Mouse (Mus musculus): Measurements from ENCODE around the gene Aqp5.

Gene Aqp5

DNA sequence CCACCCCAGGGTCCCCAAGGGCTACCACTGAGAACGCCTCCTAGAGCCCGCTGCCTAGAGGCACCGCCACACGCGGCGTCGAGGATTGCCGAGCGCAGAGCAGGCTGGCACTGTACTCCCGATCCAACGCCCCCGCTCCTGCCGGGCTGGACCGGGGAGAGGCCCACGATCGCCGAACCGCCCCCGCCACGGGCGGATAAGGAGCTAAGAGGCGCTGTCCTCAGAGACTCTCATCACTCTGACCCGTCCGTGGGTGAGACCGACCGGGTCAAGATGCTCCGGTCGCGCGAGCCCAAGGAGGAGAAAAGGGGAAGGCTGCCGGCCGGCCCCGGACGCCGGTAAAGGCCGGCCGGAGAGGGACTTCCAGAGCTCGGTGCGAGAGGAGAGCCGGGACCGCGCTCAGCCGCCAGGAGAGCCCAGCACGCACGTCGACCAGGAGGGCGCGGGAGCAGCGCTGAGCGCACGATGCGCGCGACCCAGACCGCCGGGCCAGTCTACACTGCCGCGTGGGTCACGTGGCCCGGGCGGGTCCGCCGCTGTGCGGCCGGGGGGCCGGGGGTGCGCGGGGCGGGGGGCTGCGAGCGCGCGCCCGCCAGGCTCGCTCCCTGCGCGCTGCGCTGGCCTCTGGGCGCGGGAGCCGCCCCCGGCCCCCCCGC lies at the start of gene Aqp5:
Gene Aqp5 (plus strand): TSS at position 354 of the 656 bp plus-strand sequence.
- DNase-seq, result no peak

DNA sequence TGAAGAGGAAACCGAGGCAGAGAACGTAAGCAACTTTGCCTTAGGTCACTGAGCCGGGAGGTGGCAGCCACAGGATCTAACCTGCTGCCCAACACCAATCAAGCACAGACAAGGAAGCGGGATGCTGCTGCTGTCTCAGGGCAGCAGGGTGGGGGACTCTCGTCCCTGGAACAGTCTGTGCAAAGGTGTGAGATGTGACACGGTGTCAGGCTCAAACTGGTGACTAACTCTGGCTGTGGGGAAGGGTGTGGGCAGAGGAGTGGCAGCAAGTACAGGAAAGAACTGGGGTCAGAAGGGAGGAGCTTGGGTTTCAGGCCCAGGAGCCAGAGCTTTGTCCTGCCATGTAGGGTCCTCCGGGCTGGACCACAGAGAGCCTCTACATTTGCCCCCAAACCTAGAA lies 46.5 kb upstream of the Aqp5 start:
- DNase-seq, result no peak

DNA sequence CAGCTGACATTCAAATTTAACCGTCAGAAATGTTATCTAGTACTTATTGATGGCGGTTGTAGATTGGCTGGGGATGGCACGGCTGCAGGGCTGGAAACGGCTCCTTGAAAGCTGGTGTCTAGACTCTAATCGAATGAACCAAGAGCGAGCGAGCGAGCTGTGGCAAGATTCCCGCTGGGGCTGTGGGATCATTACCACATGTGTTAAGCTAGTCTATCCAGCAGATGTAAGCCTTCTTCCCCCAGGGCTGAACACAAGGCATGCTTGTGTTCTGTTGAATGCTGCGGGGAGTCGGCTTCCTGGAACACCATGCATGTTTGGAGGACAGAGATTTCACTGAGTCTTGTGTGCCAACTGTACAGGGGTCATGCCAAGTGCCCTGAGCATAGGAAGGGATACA lies 44.0 kb upstream of the Aqp5 start:
- DNase-seq, result no peak

DNA sequence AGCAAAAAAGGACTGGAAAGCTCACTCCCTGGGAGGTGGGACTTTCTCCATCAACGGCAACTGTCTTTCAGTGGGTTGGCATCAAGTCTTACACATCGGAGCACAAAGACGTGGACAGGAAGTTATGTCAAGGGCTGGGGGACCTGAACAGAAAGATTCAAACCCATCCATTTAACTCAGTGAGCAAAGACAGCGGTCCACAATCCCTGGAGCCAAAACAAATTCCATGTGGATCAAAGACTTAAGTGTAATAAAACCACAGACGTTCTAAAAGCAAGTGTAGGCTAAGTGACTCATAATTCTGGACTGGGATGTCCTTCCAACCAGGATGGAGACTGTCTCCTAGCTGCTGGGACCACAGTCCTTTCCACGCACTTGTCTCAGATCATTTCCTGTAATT lies 42.9 kb upstream of the Aqp5 start:
- no peak for DNase-seq

DNA sequence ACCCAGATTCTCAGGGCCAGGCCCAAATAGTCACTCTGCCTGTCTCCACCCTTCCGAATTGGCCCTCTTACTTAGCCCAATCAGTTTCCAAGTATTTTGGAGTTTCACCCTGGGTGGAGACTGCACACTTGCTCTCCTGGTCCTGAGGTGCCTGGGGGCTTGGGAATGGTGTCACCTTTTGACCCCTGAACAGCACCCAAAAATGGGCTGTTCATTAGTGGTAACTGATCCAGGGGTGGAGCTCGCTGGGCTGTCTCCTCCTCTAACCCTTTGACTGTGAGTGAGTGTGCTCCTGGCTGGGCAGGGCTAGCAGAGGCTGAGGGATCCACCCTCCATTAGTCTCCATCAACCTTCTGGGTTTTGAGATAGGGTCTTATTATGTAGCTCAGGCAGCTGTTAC lies 40.7 kb upstream of the Aqp5 start:
- no peak for DNase-seq

DNA sequence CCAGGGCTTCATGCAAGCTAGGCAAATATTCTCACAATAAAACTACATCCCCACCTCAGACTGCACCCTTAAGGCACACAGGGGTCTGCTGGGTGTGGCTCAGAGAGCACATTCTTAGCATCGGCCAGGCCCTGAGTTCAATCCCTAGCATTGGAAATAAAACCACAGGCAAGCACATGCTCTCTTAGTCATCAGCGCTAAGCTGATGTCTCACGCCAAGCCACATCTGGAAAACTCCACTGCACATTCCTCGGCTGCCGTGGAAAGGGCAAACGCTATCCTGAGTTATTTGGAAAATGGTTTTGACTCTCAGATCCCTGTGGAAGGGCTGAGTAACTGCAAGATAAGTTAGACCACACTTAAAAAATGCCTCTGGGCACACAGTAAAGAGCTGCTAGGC lies 36.8 kb upstream of the Aqp5 start:
- no peak for DNase-seq

DNA sequence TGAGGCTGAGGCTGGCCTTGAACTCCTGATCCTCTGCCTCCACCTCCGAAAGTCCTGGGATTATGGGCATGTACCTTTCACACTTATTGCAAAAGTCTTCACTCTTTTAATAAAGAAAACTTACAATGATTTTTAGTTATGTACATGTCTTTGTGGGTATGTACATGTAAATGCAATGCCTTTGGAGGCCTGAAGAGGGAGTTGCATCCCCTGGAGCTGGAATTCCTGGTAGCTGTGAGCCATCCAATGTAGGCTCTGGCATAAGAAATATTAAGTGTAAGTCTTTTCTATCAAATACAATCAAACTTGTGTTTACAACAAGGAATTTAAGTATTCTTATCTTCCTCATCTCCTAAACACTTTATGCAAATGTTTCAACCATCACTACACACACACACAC lies 31.6 kb upstream of the Aqp5 start:
- DNase-seq, result no peak

DNA sequence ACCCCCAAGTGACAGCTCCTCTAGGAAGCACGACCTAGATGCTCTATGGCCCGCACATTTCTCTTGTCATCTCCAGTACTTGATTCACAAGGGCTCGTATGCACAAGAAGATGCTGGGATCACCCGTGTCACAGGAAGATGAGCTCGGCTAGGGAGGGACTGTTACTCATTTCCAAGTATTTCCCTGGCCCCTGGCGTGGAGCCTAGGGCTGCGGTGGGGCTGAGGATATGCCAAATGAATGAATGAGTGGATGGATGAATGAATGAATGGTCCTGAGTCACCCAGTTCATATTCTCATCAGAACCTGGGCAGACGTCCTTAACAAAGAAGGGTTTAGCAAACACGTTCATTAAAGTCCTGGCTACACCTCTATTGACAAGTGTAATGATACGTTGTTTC lies 30.3 kb upstream of the Aqp5 start:
- DNase-seq, result no peak

DNA sequence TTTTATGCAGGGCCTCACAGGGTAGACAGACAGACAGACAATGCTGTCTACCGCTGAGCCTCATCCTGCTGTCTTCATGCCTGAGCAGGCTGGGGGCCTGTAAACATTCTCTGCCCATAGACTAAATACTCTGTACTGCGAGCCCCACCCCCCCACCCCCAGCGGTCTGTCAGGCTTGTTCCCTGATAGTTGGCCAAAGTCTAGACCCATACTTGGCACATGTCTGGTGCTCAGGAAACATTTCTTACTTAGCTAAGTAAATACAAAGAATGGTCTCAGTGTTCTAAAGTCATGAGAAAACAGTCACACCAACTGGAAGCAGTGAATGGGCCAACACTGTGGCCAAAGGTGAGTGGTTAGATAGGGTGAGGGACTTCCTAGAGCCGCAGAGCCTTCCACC lies 23.2 kb upstream of the Aqp5 start:
- peak; percentile 55 for DNase-seq

DNA sequence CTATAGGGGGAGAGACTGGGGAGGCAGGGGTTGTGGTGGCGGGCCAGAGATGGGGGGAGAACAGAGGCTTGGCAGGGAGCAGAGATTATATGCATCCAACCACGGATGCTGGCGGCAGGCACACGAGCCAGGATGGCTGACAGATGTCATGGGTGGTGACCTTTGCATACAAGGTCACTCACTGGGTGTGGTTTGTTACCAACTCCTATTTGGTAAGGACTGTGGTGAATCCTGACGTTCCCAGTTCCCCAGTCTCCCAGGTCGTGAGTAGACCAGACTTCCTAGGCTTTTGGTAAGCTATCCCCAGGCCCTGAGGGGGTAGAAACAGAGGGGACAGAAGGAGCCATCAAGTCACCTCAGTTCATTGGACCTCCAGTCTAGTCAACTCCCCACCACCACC lies 21.9 kb upstream of the Aqp5 start:
- no peak for DNase-seq

DNA sequence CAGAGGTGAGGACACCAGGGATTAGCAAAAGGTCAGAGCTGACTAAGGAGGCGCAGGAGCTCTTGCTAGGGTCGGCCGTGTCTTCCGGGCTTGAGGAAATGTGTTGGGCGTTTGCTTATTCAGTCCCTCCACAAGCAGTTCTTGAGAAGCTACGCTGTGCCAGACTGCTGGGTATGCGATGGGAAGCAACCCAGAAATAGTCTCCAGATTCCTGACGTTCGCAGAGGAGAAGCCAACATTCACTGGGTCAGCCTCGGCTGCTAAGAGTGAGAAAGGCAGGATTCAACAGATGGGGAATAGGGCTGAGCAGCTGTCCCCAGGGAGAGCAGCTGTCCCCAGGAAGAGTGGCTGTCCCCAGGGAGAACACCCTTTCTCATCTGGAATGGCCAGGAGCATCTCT lies 21.5 kb upstream of the Aqp5 start:
- no peak for DNase-seq

DNA sequence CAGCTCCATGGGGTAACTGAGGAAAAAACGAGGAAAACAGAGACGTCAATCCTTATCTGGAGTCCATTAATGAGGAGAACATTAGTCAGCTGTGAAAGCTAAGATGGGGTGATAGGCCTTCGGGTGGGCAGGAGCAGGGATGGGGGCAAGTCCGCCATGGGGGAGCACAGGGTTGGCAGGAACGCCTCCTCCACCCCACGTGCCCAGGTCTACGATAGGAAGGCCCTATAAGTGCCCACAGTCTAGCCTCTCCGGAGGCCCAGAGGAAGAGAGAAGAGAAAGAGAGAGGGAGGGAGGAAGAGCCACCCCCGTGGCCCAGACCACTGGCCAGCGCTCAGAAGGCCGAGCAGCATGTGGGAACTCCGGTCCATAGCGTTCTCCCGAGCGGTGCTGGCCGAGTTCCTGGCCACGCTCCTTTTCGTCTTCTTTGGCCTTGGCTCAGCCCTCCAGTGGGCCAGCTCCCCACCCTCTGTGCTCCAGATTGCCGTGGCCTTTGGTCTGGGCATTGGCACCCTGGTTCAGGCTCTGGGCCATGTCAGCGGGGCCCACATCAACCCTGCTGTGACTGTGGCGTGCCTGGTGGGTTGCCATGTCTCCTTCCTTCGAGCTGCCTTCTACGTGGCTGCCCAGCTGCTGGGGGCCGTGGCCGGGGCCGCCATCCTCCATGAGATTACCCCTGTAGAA lies 11.6 kb upstream of the Aqp5 start, which contains the start of gene Aqp2:
Gene Aqp2 (plus strand): TSS at position 254 of the 684 bp plus-strand sequence.
- DNase-seq, result peak; percentile 16

DNA sequence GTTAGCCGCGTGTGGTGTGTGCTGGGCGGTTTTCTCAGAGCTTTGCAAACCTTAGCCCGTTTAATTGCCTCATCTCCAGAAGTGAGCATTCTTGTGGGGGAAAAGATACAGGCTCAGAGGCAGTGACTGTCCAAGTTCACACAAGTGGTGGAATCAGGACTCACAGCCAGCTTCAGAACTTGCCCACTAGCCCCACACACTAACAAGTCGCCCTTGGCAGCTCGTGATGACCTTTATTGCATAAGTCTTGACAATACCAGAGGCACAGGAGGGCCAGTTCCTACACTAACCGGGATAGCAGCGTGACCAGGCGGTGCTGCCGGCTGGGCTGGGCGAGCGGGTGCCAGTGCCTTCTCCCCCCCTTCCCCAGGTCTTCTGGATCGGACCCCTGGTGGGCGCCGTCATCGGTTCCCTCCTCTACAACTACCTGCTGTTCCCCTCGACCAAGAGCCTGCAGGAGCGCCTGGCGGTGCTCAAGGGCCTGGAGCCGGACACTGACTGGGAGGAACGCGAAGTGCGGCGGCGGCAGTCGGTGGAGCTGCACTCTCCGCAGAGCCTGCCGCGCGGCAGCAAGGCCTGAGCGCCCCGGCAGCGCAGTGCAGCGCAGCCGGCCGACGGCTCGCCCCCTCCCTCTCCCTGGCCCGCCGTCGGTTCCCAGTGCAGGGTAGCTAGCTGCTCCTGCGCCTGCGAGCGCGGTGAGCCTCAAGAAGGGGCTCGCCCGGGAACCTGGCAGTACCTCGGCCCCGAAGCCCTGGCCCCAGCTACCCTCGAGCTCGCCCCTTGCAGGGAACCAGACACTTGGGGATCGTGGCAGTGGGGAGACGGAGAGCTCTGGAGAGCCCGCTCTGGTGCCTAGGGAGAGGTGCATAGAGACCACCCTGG lies 6.9 kb upstream of the Aqp5 start:
- DNase-seq, result peak; percentile 47

DNA sequence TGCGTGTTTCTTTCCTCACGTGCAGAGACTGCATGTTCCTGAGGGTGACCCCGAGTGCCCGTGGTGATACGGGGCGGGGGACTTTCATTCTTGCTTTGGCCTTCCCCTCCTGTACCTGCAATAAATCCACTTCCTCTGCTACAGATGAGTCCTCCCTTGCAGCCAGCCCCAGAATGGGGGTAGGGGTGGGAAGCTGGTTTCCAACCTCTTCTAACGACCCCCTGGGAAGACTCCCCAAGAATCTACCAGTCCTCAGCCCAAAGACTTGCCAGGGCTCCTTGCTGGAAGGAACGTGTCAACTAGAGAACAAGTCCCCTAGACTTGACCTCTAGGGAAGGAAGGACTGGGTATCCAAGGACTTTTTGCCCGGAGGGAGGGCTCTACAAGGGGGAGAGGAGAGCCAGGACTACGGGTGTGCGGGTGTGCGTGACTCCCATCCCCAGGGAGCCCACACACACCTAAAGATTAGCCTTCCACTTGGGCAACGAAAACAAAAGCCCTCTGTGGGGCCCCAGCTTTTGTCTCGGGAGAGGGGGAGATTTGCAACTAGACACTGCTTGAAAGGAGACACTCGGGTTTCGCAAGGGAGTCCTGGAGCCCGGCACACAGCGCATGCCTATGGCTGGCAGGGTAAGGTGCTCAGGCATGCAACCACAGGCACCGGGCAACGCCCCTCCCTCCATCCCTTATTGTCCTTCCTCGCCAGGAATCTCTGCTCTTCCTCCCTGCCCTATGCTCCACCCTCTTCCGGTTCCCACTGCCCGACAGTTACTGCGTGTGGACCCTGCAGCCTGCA lies 6.0 kb upstream of the Aqp5 start:
- no peak for DNase-seq

DNA sequence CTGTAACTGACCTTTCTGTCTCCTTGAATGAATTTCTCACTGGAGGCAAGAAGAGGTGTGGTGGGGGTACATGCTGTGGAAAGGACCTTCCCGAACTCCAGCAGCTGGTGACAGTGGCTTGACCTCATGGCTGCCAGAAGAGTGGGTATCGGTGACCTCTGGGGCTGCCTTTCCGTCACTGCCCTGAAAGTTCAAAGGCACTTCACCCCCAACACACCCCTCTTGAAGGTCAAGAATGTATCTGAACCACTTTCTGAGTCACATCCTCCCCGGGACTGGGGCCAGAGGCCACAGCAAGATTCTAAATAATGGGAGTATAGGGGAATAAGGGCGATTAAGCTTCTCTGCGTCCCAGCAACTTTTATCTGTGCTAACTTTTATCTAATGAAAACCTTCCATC lies 4.8 kb upstream of the Aqp5 start:
- DNase-seq, result no peak

DNA sequence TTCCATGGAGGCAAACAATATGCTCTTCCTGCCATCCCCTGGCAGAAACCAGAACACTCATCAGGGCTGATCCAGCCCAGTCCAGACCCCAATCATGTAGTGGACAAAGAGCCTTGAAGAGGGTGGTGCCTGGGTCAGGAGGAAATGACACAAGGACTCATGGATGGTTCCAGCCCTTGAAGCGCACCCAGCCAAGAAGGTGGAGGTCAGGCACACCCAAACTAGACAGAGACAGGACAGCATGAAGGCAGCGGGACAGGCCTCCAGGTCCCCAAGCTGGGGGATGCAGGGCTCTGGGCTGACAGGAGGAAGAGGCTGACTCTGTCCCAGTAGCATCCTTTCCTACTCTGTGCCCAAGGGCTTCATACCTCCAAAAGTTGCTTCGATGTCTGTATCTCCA lies 4.1 kb upstream of the Aqp5 start:
- DNase-seq, result no peak

DNA sequence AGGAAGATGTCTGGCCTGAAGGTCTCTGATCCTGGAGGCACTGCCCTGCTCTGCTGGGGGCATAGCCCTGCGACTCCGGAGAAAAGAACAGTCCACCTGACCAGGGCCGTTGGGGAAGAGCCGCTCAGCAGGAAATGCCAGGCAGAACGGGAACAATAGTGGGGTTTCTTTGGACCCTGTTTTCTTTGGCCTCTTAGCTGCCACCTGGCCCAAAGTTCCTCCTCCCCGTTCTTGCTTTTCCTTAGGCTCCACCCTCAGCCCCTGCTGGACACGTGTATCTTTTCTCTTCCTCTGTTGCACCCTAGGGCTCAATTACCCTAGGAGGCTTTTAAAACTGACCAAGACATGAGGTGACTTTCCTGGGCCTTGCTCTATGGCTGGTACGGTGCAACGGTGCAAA lies 1.3 kb upstream of the Aqp5 start:
- no peak for DNase-seq

DNA sequence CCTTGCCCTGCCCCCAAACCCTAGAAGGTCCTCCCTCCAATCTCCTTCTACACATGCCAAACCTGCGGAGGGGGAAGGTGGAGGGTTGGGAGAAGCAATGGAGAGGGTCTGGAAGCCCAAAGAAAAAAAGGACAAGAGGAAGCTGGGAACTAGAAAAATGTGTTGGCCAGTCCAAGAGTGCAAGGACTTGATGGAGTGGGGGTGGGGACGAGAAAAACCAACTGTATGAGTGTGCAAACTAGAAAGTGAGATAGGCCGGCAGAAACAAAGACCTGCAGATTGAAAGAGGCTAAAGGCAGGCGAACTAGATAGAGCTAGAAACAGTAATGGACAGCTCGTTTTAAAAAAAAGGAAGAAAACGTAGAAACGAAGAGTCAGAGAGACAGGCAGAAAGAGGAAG lies 878 bp upstream of the Aqp5 start:
- no peak for DNase-seq

DNA sequence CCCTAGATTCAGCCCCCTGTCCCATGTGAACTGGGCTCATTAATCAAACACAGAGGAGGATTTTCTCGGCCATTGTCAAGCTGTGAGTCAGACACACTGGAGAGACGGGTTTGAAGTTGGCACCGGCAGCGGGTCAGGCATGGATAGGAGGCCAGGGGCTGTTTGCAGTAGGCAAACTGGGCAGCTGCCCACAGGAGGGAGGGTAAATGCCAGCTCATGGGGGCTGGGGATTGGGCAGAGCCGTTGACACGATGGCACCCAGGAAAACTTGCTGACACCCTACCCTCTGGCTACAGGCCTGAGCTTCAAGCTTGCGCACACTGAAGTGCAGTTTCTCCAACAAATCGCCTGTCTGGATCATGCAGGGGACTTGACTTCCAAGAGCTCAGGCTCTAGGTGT lies 1.6 kb downstream of the Aqp5 start:
- no peak for DNase-seq

DNA sequence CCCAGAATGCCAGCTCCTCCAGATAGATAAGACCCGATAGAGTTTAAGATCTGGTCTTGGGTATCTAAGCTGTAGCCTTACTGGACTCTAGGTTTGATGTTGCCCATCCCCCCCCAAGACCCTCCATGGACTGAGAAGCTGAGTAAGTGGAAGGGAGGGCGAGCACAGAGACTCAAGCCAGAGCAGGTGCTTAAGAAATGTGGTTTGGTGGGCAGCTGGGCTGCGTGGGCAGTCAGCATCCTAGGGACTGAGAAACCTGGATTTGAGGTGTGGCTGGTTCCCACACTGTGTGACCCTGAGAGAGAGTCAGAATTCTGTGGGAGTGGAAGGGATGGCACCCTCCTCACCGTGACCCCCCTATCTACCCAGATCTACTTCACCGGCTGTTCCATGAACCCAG lies 2.3 kb downstream of the Aqp5 start:
- no peak for DNase-seq

DNA sequence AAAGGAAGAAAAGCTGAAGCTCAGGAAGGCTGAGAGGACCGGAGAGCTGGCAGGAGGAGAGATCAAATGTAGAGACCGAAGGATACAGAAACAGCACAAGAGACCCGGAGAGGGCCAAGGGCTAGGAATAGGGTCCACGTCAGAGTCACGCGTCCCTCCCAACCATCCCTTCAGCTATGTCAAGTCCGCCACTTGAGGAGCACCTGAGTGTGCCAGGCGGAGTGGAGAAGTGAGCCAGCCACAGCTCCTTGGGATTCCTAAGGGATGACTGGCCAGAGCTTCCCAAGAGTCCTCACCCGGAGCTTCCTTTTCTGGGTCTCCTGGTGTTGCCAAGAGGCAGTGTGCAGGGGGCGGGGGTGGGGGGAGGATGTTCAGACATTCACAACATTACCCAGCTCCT lies 4.4 kb downstream of the Aqp5 start:
- DNase-seq, result no peak

DNA sequence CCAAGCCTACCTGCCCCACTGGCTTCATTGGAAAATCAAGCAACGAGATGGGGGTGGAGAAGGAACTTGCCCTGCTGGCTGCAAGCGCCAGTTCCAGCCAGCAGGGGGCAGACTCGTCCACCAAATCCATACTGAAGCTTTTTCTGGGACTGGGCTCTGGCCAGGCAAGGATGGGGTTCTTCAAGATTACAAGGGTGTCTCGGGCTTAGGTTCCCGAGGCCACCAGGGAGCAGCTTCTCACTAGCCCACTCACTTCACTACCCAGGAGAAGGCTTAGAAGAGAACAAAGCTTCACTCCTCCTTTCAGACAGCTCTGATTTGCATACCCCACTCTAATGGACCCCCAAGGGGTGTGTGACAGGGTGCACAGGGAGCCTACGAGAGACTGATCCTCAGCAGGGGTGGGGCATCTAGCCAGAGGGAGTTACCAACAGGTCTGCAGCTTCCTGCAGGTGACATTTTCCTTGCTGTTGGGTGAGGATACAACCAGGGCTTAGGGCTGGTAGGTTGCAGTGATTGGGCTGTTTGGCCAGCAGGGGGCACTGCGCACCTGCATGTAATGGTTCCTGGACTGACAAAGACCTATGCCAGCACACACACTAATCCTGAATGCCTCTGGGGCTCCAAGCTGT lies 5.6 kb downstream of the Aqp5 start:
- peak; percentile 84 for DNase-seq

DNA sequence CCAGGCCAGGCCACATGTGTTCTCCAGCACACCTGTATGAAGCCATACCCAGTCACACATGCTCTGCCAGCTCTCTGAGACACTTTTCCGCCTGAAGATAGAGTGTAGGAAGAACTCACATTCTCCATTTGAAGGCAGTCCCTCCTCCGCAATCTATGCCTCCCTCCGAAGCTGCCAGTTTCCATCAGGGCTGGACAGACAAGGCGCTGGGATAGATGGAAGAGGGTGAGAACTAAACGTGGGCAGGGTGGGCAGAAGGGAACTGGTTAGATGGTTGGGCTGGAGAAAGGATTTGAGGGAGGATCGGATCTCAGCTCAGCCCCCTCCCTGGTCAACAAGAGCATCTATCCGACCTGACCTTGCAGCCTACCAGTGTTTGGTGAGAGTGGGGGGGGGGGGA lies 6.3 kb downstream of the Aqp5 start:
- no peak for DNase-seq
